Mouse (Mus musculus): ENCODE results near the gene Cyb5r1.

The Cyb5r1 gene

GRCm38 (mm10) chr1:134405509-134406413 is at the start of gene Cyb5r1:
Gene Cyb5r1, plus strand, starts transcription at chr1:134405559.
- peak; percentile 84 for DNase-seq (ENCODE audit: low spot score)

GRCm38 (mm10) chr1:134357461-134357860 is 47.9 kb upstream of the Cyb5r1 start:
- no peak for DNase-seq (ENCODE audit: low spot score)

GRCm38 (mm10) chr1:134360656-134361055 is 44.7 kb upstream of the Cyb5r1 start:
- no peak for DNase-seq (ENCODE audit: low spot score)

- DNase-seq (ENCODE audit: low spot score), result no peak
Measured at GRCm38 (mm10) chr1:134361195-134361856, 44.0 kb upstream of the Cyb5r1 start.

GRCm38 (mm10) chr1:134361857-134362212 is 43.5 kb upstream of the Cyb5r1 start, which contains the start of gene Tmem183a:
Gene Tmem183a, minus strand, starts transcription at chr1:134361979.
- DNase-seq (ENCODE audit: low spot score), result peak; percentile 97

GRCm38 (mm10) chr1:134363194-134363593 is 42.2 kb upstream of the Cyb5r1 start:
- DNase-seq (ENCODE audit: low spot score), result no peak

- DNase-seq (ENCODE audit: low spot score), result no peak
Measured at GRCm38 (mm10) chr1:134365491-134365890, 39.9 kb upstream of the Cyb5r1 start.

- peak; percentile 48 for DNase-seq (ENCODE audit: low spot score)
Measured at GRCm38 (mm10) chr1:134368777-134369337, 36.5 kb upstream of the Cyb5r1 start.

GRCm38 (mm10) chr1:134374124-134374523 is 31.2 kb upstream of the Cyb5r1 start:
- DNase-seq (ENCODE audit: low spot score), result no peak

- no peak for DNase-seq (ENCODE audit: low spot score)
Measured at GRCm38 (mm10) chr1:134381051-134381450, 24.3 kb upstream of the Cyb5r1 start.

GRCm38 (mm10) chr1:134381795-134382625 is 23.3 kb upstream of the Cyb5r1 start:
- DNase-seq (ENCODE audit: low spot score), result no peak

GRCm38 (mm10) chr1:134384581-134384980 is 20.8 kb upstream of the Cyb5r1 start:
- DNase-seq (ENCODE audit: low spot score), result no peak

- no peak for DNase-seq (ENCODE audit: low spot score)
Measured at GRCm38 (mm10) chr1:134385176-134385575, 20.2 kb upstream of the Cyb5r1 start.

GRCm38 (mm10) chr1:134385666-134386065 is 19.7 kb upstream of the Cyb5r1 start, which contains the start of gene 4933406M09Rik:
Gene 4933406M09Rik, plus strand, starts transcription at chr1:134385940.
- no peak for DNase-seq (ENCODE audit: low spot score)

- DNase-seq (ENCODE audit: low spot score), result no peak
Measured at GRCm38 (mm10) chr1:134393827-134394226, 11.5 kb upstream of the Cyb5r1 start.

GRCm38 (mm10) chr1:134398210-134398609 is 7.1 kb upstream of the Cyb5r1 start:
- DNase-seq (ENCODE audit: low spot score), result no peak

GRCm38 (mm10) chr1:134399735-134400134 is 5.6 kb upstream of the Cyb5r1 start:
- no peak for DNase-seq (ENCODE audit: low spot score)

GRCm38 (mm10) chr1:134406414-134406771 is 1.0 kb downstream of the Cyb5r1 start:
- DNase-seq (ENCODE audit: low spot score), result no peak

- DNase-seq (ENCODE audit: low spot score), result no peak
Measured at GRCm38 (mm10) chr1:134408080-134408479, 2.7 kb downstream of the Cyb5r1 start.

GRCm38 (mm10) chr1:134411706-134412629 is 6.6 kb downstream of the Cyb5r1 start:
- no peak for DNase-seq (ENCODE audit: low spot score)

- no peak for DNase-seq (ENCODE audit: low spot score)
Measured at GRCm38 (mm10) chr1:134414038-134414437, 8.7 kb downstream of the Cyb5r1 start.
